8 mouse cellular contexts compared by ENCODE assay signal in genomic region chr6:48954946-48955345, GRCm38 (mm10). TPM values are rescaled to one million over a fixed set of nuclear protein-coding genes. Genes with fewer than 3 reads are reported as not detected.
A peak's percentile ranks its signal among the peaks of the same experiment; 100 is the strongest.
DNase-seq lines count a peak whose midpoint lies in the region; ATAC-seq and TF ChIP-seq lines count a peak whose summit lies in the region.
"Had no signal": no experiment of that assay in that cellular context is flagged by ENCODE, and none has a peak within 500 bp of the region (broad histone marks: within the 10 kb centered on the region; RNA-seq: fewer than 3 reads in every experiment).

No protein-coding gene starts in this region.

- H3K4me3 ChIP-seq in ES-Bruce4 (ENCODE audit: low read depth, low read length), result no peak overlapping the region
- no peak overlapping the region for H3K4me3 ChIP-seq in hindbrain, postnatal 0 days (ENCODE audit: low read length)
- no peak overlapping the region for H3K4me3 ChIP-seq in stomach, postnatal 0 days (ENCODE audit: low read depth, low read length)
- H3K4me3 ChIP-seq: megakaryocyte, embryonic 14.5 days had no signal

- no peak for TF ChIP-seq POLR2A in ES-Bruce4 (IDR thresholded peaks at IDR 0.05; ENCODE audit: insufficient read depth, low read length)

- WGBS in hindbrain, postnatal 0 days, result 67% methylated on average over 1 of the region's 1 CpGs
- 29% methylated on average over 1 of the region's 1 CpGs for WGBS in stomach, postnatal 0 days

- no peaks in the 10 kb centered on the region for H3K27me3 ChIP-seq in ES-Bruce4 (ENCODE audit: control insufficient read depth, insufficient read depth, low read length, poor library complexity, severe bottlenecking)
- no peaks in the 10 kb centered on the region for H3K27me3 ChIP-seq in hindbrain, postnatal 0 days (ENCODE audit: insufficient read depth, low read length)
- H3K27me3 ChIP-seq in stomach, postnatal 0 days (ENCODE audit: control insufficient read depth, insufficient read depth, low read length), result no peaks in the 10 kb centered on the region

- H3K9me3 ChIP-seq in ES-Bruce4 (replicated peaks; ENCODE audit: control insufficient read depth, insufficient read depth, low read length, poor library complexity, severe bottlenecking), result no peaks in the 10 kb centered on the region
- H3K9me3 ChIP-seq in hindbrain, postnatal 0 days (ENCODE audit: low read length), result no peaks in the 10 kb centered on the region
- H3K9me3 ChIP-seq in stomach, postnatal 0 days (ENCODE audit: control insufficient read depth, low read length), result no peaks in the 10 kb centered on the region
- H3K9me3 ChIP-seq: megakaryocyte, embryonic 14.5 days had no signal

- DNase-seq in B cell, adult 2 months, result peak; percentile 27 to 46
- DNase-seq in embryo, embryonic 10 days (ENCODE audit: low spot score), result peak; percentile 58
- peak; percentile 65 for DNase-seq in hindbrain, postnatal 0 days (ENCODE audit: low spot score)
- DNase-seq in layer of hippocampus, postnatal 10 days (ENCODE audit: low spot score in 2 of 2), result peak; percentile 47 to 64
- peak; percentile 76 for DNase-seq in lung, postnatal 14 days
- peak; percentile 54 for DNase-seq in stomach, postnatal 0 days (ENCODE audit: low spot score)

- no peak overlapping the region for H3K9ac ChIP-seq in ES-Bruce4 (ENCODE audit: low read depth, poor library complexity, severe bottlenecking)
- H3K9ac ChIP-seq in hindbrain, postnatal 0 days (replicated peaks; ENCODE audit: low read length), result no peak overlapping the region
- H3K9ac ChIP-seq in stomach, postnatal 0 days (ENCODE audit: low read length), result no peak overlapping the region

- ATAC-seq in hindbrain, postnatal 0 days, result no peak
- ATAC-seq in stomach, postnatal 0 days (ENCODE audit: low FRiP score, low TSS enrichment), result no peak

- H3K36me3 ChIP-seq in ES-Bruce4 (ENCODE audit: control insufficient read depth, insufficient read depth, low read length, poor library complexity, severe bottlenecking), result no peaks in the 10 kb centered on the region
- H3K36me3 ChIP-seq in hindbrain, postnatal 0 days (ENCODE audit: insufficient read depth, low read length), result no peaks in the 10 kb centered on the region
- H3K36me3 ChIP-seq in stomach, postnatal 0 days (ENCODE audit: control insufficient read depth, insufficient read depth, low read length), result no peaks in the 10 kb centered on the region

- peak; percentile 41 for TF ChIP-seq CTCF in ES-Bruce4 (IDR thresholded peaks at IDR 0.05; ENCODE audit: low read depth, low read length)
- peak; percentile 65 for TF ChIP-seq CTCF in hindbrain, postnatal 0 days (IDR thresholded peaks at IDR 0.05; ENCODE audit: low read depth)
- peak; percentile 82 for TF ChIP-seq CTCF in stomach, postnatal 0 days (IDR thresholded peaks at IDR 0.05; ENCODE audit: low read depth)

- no peak for TF ChIP-seq EP300 in ES-Bruce4 (IDR thresholded peaks at IDR 0.05; ENCODE audit: insufficient read depth, low read depth, low read length)
- TF ChIP-seq EP300 in stomach, postnatal 0 days (optimal IDR thresholded peaks at IDR 0.05), result no peak

- no peak overlapping the region for H3K4me2 ChIP-seq in hindbrain, postnatal 0 days (ENCODE audit: low read depth, low read length)
- H3K4me2 ChIP-seq in stomach, postnatal 0 days (replicated peaks; ENCODE audit: low read depth), result no peak overlapping the region

- no peak overlapping the region for H3K27ac ChIP-seq in ES-Bruce4 (ENCODE audit: insufficient read depth, low read length)
- H3K27ac ChIP-seq in hindbrain, postnatal 0 days, result no peak overlapping the region
- H3K27ac ChIP-seq in stomach, postnatal 0 days (replicated peaks), result no peak overlapping the region

- H3K4me1 ChIP-seq in ES-Bruce4 (ENCODE audit: control insufficient read depth, insufficient read depth, low read length), result no peaks in the 10 kb centered on the region
- H3K4me1 ChIP-seq in hindbrain, postnatal 0 days (ENCODE audit: insufficient read depth, low read length), result no peaks in the 10 kb centered on the region
- H3K4me1 ChIP-seq in stomach, postnatal 0 days (replicated peaks; ENCODE audit: control insufficient read depth, insufficient read depth), result no peaks in the 10 kb centered on the region
- H3K4me1 ChIP-seq: megakaryocyte, embryonic 14.5 days had no signal

RNA-seq across cellular contexts. Expression of gene Doxl2, which starts 19.8 kb away (rescaled TPM):
- polyA plus RNA-seq in ES-Bruce4 (2011; ENCODE audit: insufficient read depth, insufficient read length, low read depth, missing spikeins), result not detected in 2 replicates
- total RNA-seq in hindbrain, postnatal 0 days (2014; rRNA removed), result not detected in 2 replicates
- not detected in 2 replicates for polyA plus RNA-seq in hindbrain, postnatal 0 days (2015; fragmentation: Nextera tagmentation; extraction: Ambion mirVana)
- total RNA-seq in layer of hippocampus, postnatal 10 days (2021), result not detected
- polyA plus RNA-seq in stomach, postnatal 0 days (2015; fragmentation: Nextera tagmentation; extraction: Ambion mirVana), result not detected in 2 replicates

RNA-seq across cellular contexts. Expression of gene 1600015I10Rik, which starts 25.3 kb away (rescaled TPM):
- polyA plus RNA-seq in ES-Bruce4 (2011; ENCODE audit: insufficient read depth, insufficient read length, low read depth, missing spikeins), result not detected in 2 replicates
- not detected in 2 replicates for total RNA-seq in hindbrain, postnatal 0 days (2014; rRNA removed)
- polyA plus RNA-seq in hindbrain, postnatal 0 days (2015; fragmentation: Nextera tagmentation; extraction: Ambion mirVana), result not detected in 2 replicates
- total RNA-seq in layer of hippocampus, postnatal 10 days (2021), result not detected
- not detected in 2 replicates for polyA plus RNA-seq in stomach, postnatal 0 days (2015; fragmentation: Nextera tagmentation; extraction: Ambion mirVana)

RNA-seq across cellular contexts. Expression of gene Svs1, which starts 31.7 kb away (rescaled TPM):
- polyA plus RNA-seq in ES-Bruce4 (2011; ENCODE audit: insufficient read depth, insufficient read length, low read depth, missing spikeins), result not detected in 2 replicates
- not detected in 2 replicates for total RNA-seq in hindbrain, postnatal 0 days (2014; rRNA removed)
- polyA plus RNA-seq in hindbrain, postnatal 0 days (2015; fragmentation: Nextera tagmentation; extraction: Ambion mirVana), result not detected in 2 replicates
- not detected for total RNA-seq in layer of hippocampus, postnatal 10 days (2021)
- not detected in 2 replicates for polyA plus RNA-seq in stomach, postnatal 0 days (2015; fragmentation: Nextera tagmentation; extraction: Ambion mirVana)
